Mouse (Mus musculus) CH12.LX (cell line): ENCODE results near the gene Cyp2b19.

Experiments
- BHLHE40 ChIP-seq: IDR thresholded peaks from 2 replicates; pipeline ENCODE4 v1.6.1; 2011; ENCODE audit warnings: mild to moderate bottlenecking, low read depth, low read length, improper control_type of control experiment
- CTCF ChIP-seq, 2 experiments: IDR thresholded peaks in 1 of 2; conservative IDR thresholded peaks in 1 of 2; 2 replicates each; pipeline ENCODE4 v1.5.1; 2011 to 2012; ENCODE audit warnings: low read depth in 2 of 2, low read length in 2 of 2, improper control_type of control experiment in 1 of 2, inconsistent platforms in 1 of 2, mild to moderate bottlenecking in 1 of 2, moderate library complexity in 1 of 2
- EP300 ChIP-seq: IDR thresholded peaks from 2 replicates; pipeline ENCODE4 v1.6.1; 2011; ENCODE audit warnings: low read length, improper control_type of control experiment
- ETS1 ChIP-seq: conservative IDR thresholded peaks from 2 replicates; pipeline ENCODE4 v1.6.1; 2012; ENCODE audit warnings: low read depth, mild to moderate bottlenecking, inconsistent platforms, low read length, improper control_type of control experiment, moderate library complexity
- POLR2AphosphoS2 ChIP-seq: IDR thresholded peaks from 2 replicates; pipeline ENCODE4 v1.6.1; 2011; ENCODE audit warnings: low read depth, low read length, improper control_type of control experiment
- RCOR1 ChIP-seq: conservative IDR thresholded peaks from 2 replicates; pipeline ENCODE4 v1.6.1; 2012; ENCODE audit warnings: low read depth, mild to moderate bottlenecking, inconsistent platforms, low read length, improper control_type of control experiment
- USF1 ChIP-seq: IDR thresholded peaks from 2 replicates; pipeline ENCODE4 v1.6.1; 2014; ENCODE audit warnings: low read depth, mild to moderate bottlenecking, inconsistent platforms, low read length, improper control_type of control experiment
- ZC3H11A ChIP-seq: IDR thresholded peaks from 2 replicates; pipeline ENCODE4 v1.6.1; 2012; ENCODE audit warnings: low read depth, mild to moderate bottlenecking, inconsistent platforms, low read length, improper control_type of control experiment

DNA sequence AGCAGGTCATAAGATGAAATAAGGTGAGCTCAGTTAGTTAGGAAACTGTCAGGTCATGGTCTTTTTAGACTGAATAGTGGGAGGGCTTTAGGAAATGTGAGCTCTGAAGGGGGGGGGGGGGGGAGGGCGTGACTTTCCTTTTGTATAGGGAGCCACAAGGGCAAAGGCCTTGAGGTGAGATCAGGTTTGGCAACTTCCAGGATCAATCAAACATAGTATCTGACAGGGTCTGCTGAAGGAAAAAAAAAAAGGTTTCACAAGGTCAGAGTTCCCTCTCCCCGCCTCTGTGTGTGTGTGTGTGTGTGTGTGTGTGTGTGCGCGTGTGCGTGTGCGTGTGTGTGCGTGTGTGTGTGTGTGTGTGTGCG lies 24.8 kb downstream of the Cyp2b19 start:
- TF ChIP-seq ZC3H11A (no peak), BHLHE40 (no peak), CTCF (conservative IDR thresholded peaks at IDR 0.05 in 1 of 2, IDR thresholded peaks at IDR 0.05 in 1 of 2; ENCODE audit: low read depth in 2 of 2, low read length in 2 of 2) (no peak), POLR2AphosphoS2 (no peak), EP300 (no peak), RCOR1 (no peak), ETS1 (no peak), USF1 (no peak)
